Mouse (Mus musculus) intestine, embryonic 16.5 days (tissue): Measurements from ENCODE around the gene Polrmt. TPM values are rescaled to one million over a fixed set of nuclear protein-coding genes. Genes with fewer than 3 reads are reported as not detected.
"Not testable (repeated sequence)": the region's sequence is repeated elsewhere in the genome, so short reads cannot be mapped to it uniquely, and the experiment has no call there.

Source experiments
- ATAC-seq: fragments of 200-750 bp; cut with Nextera tagmentation; 2 replicates; pipeline ENCODE4 v1.8.0; 2017; ENCODE audit warnings: moderate TSS enrichment, moderate library complexity
- H3K27ac ChIP-seq: fragments of 300-500 bp; sonication (generic); 2 replicates; pipeline ENCODE4 v1.5.1; 2014; ENCODE audit warnings: mild to moderate bottlenecking, low read length
- H3K27me3 ChIP-seq: fragments of 300-500 bp; sonication (generic); replicated peaks from 2 replicates; pipeline ENCODE4 v1.6.1; 2014; ENCODE audit warnings: low read length, control low read depth, mixed read lengths; ENCODE audit not compliant: control insufficient read depth, insufficient read depth
- H3K36me3 ChIP-seq: fragments of 300-500 bp; sonication (generic); 2 replicates; pipeline ENCODE4 v1.6.1; 2014; ENCODE audit warnings: low read length, control low read depth; ENCODE audit not compliant: control insufficient read depth, insufficient read depth
- H3K4me1 ChIP-seq: fragments of 300-500 bp; sonication (generic); 2 replicates; pipeline ENCODE4 v1.6.1; 2014; ENCODE audit warnings: low read length, control low read depth, mixed read lengths; ENCODE audit not compliant: control insufficient read depth, insufficient read depth
- H3K4me2 ChIP-seq: fragments of 300-500 bp; sonication (generic); 2 replicates; pipeline ENCODE4 v1.6.1; 2014; ENCODE audit warnings: low read depth, low read length, control low read depth
- H3K4me3 ChIP-seq: fragments of 300-500 bp; sonication (generic); 2 replicates; pipeline ENCODE4 v1.5.1; 2014; ENCODE audit warnings: mild to moderate bottlenecking, low read length
- H3K9ac ChIP-seq: fragments of 300-500 bp; sonication (generic); 2 replicates; pipeline ENCODE4 v1.6.1; 2014; ENCODE audit warnings: low read depth, low read length
- H3K9me3 ChIP-seq: fragments of 300-500 bp; sonication (generic); 2 replicates; pipeline ENCODE4 v1.6.1; 2016; ENCODE audit warnings: low read length, control low read depth; ENCODE audit not compliant: control insufficient read depth
- whole genome bisulfite sequencing: fragments of 180-500 bp; shearing (Covaris S2); extraction: QIAGEN DNeasy Blood & Tissue Kit; methylation state at CpG from one replicate; pipeline ENCODE4 v1.1.7; 2014; 5-methylcytosine and 5-hydroxymethylcytosine counted together
- polyA plus RNA-seq: library from polyadenylated mRNA; unstranded; fragments of >200 nt; fragmentation: Nextera tagmentation; extraction: Ambion mirVana; gene quantifications from 2 replicates; pipeline ENCODE4 v1.2.1, GENCODE M21; 2015

Gene Polrmt
- polyA plus RNA-seq, 1 experiment from 2014 or later = 40.5 TPM

GRCm38 (mm10) chr10:79708668-79709067 lies 37.7 kb downstream of the Polrmt start:
- Histone ChIP-seq H3K27me3 (no peaks in the 10 kb centered on the region), H3K9me3 (no peaks in the 10 kb centered on the region), H3K4me2 (no peak overlapping the region), H3K36me3 (peaks cover 27% of the 10 kb centered on the region; the same call in 1 of the 2 replicates), H3K9ac (peak overlapping the region; percentile 19; the same call in 1 of the 2 replicates), H3K27ac (no peak overlapping the region), H3K4me1 (peaks cover 40% of the 10 kb centered on the region), H3K4me3 (no peak overlapping the region)
- WGBS = 88% methylated on average over 21 of the region's 21 CpGs
- no peak for ATAC-seq

GRCm38 (mm10) chr10:79707759-79708158 lies 38.6 kb downstream of the Polrmt start:
- no peak for ATAC-seq
- no peaks in the 10 kb centered on the region for H3K27me3 ChIP-seq
- peaks cover 27% of the 10 kb centered on the region; the same call in 1 of the 2 replicates for H3K36me3 ChIP-seq
- H3K9me3 ChIP-seq = no peaks in the 10 kb centered on the region
- H3K27ac ChIP-seq = no peak overlapping the region
- no peak overlapping the region for H3K4me3 ChIP-seq
- H3K9ac ChIP-seq = 0 out of 2 replicates have a peak overlapping the region, but pooled peaks have one; percentile 24
- 55% methylated on average over 4 of the region's 4 CpGs for WGBS
- H3K4me2 ChIP-seq = no peak overlapping the region
- peaks cover 40% of the 10 kb centered on the region for H3K4me1 ChIP-seq

- 0 out of 2 replicates have a peak overlapping the region, but pooled peaks have one; percentile 24 for H3K9ac ChIP-seq
- no peak for ATAC-seq
- peaks cover 27% of the 10 kb centered on the region; the same call in 1 of the 2 replicates for H3K36me3 ChIP-seq
- H3K4me1 ChIP-seq = peaks cover 40% of the 10 kb centered on the region
- WGBS = 76% methylated on average over 1 of the region's 1 CpGs
- H3K9me3 ChIP-seq = no peaks in the 10 kb centered on the region
- H3K27ac ChIP-seq = 0 out of 2 replicates have a peak overlapping the region, but pooled peaks have one; percentile 14
- H3K4me2 ChIP-seq = peak overlapping the region; percentile 88; the same call in 1 of the 2 replicates
- no peak overlapping the region for H3K4me3 ChIP-seq
- H3K27me3 ChIP-seq = no peaks in the 10 kb centered on the region
These were observed 39.2 kb downstream of the Polrmt start for GRCm38 (mm10) chr10:79707162-79707561.

GRCm38 (mm10) chr10:79706406-79707094 lies 39.8 kb downstream of the Polrmt start:
- no peaks in the 10 kb centered on the region for H3K27me3 ChIP-seq
- 74% methylated on average over 5 of the region's 5 CpGs for WGBS
- H3K4me2 ChIP-seq = peak overlapping the region; percentile 88
- peaks cover 22% of the 10 kb centered on the region; the same call in 1 of the 2 replicates for H3K36me3 ChIP-seq
- H3K4me3 ChIP-seq = peak overlapping the region; percentile 84
- ATAC-seq = no peak
- H3K4me1 ChIP-seq = peaks cover 43% of the 10 kb centered on the region
- H3K9ac ChIP-seq = peak overlapping the region; percentile 96
- H3K9me3 ChIP-seq = no peaks in the 10 kb centered on the region
- peak overlapping the region; percentile 27; the same call in 1 of the 2 replicates for H3K27ac ChIP-seq

- Histone ChIP-seq H3K27ac (peak overlapping the region; percentile 27; the same call in 1 of the 2 replicates), H3K4me2 (peak overlapping the region; percentile 88), H3K36me3 (peaks cover 22% of the 10 kb centered on the region; the same call in 1 of the 2 replicates), H3K4me3 (peak overlapping the region; percentile 84), H3K9ac (peak overlapping the region; percentile 96), H3K27me3 (no peaks in the 10 kb centered on the region), H3K4me1 (peaks cover 49% of the 10 kb centered on the region), H3K9me3 (no peaks in the 10 kb centered on the region)
- WGBS = 63% methylated on average over 4 of the region's 5 CpGs
- ATAC-seq = peak; percentile 4; the same call in 1 of the 2 replicates
These were observed 40.4 kb downstream of the Polrmt start for GRCm38 (mm10) chr10:79705951-79706350.

- H3K27me3 ChIP-seq = no peaks in the 10 kb centered on the region
- peaks cover 53% of the 10 kb centered on the region for H3K4me1 ChIP-seq
- peaks cover 14% of the 10 kb centered on the region; the same call in 1 of the 2 replicates for H3K36me3 ChIP-seq
- no peak for ATAC-seq
- H3K4me3 ChIP-seq = peak overlapping the region; percentile 84
- H3K4me2 ChIP-seq = peak overlapping the region; percentile 88
- peak overlapping the region; percentile 96 for H3K9ac ChIP-seq
- WGBS = 3% methylated on average over 10 of the region's 10 CpGs
- no peaks in the 10 kb centered on the region for H3K9me3 ChIP-seq
- H3K27ac ChIP-seq = peak overlapping the region; percentile 72
These were observed 41.4 kb downstream of the Polrmt start for GRCm38 (mm10) chr10:79704970-79705360.

- peak within 1 kb of the TSS; percentile 88 for H3K4me2 ChIP-seq
- H3K9ac ChIP-seq = peak within 1 kb of the TSS; percentile 96
- peak within 1 kb of the TSS; percentile 84 for H3K4me3 ChIP-seq
- WGBS = under 1% methylated on average over 63 of the region's 65 CpGs
- H3K27ac ChIP-seq = peak within 1 kb of the TSS; percentile 72
- ATAC-seq = peak; percentile 93
- H3K36me3 ChIP-seq = peaks cover 11% of the 10 kb centered on the region; the same call in 1 of the 2 replicates
- peaks cover 53% of the 10 kb centered on the region for H3K4me1 ChIP-seq
- no peaks in the 10 kb centered on the region for H3K27me3 ChIP-seq
- H3K9me3 ChIP-seq = no peaks in the 10 kb centered on the region
These were observed 42.1 kb downstream of the Polrmt start, which contains the start of gene Bsg for GRCm38 (mm10) chr10:79704065-79704969. Gene Bsg (plus strand): TSS chr10:79704491.

GRCm38 (mm10) chr10:79703541-79703940 lies 42.8 kb downstream of the Polrmt start:
- no peak overlapping the region for H3K27ac ChIP-seq
- H3K27me3 ChIP-seq = no peaks in the 10 kb centered on the region
- no peaks in the 10 kb centered on the region for H3K9me3 ChIP-seq
- peaks cover 46% of the 10 kb centered on the region for H3K4me1 ChIP-seq
- no peak overlapping the region for H3K4me3 ChIP-seq
- peak overlapping the region; percentile 62 for H3K4me2 ChIP-seq
- 81% methylated on average over 10 of the region's 10 CpGs for WGBS
- H3K9ac ChIP-seq = no peak overlapping the region
- H3K36me3 ChIP-seq = peaks cover 6% of the 10 kb centered on the region; the same call in 1 of the 2 replicates
- no peak for ATAC-seq

- H3K4me3 ChIP-seq, H3K27ac ChIP-seq, H3K27me3 ChIP-seq, H3K4me2 ChIP-seq, H3K9ac ChIP-seq, H3K9me3 ChIP-seq, H3K36me3 ChIP-seq, ATAC-seq: not testable (repeated sequence)
- H3K4me1 ChIP-seq = peaks cover 45% of the 10 kb centered on the region
- WGBS = 73% methylated on average over 2 of the region's 4 CpGs
These were observed 43.4 kb downstream of the Polrmt start for GRCm38 (mm10) chr10:79702970-79703369.
